Mouse (Mus musculus) layer of hippocampus, adult 2 months (tissue): ENCODE data around the gene Adar. TPM values are rescaled to one million over a fixed set of nuclear protein-coding genes. Genes with fewer than 3 reads are reported as not detected.
"Not testable (repeated sequence)": the region's sequence is repeated elsewhere in the genome, so short reads cannot be mapped to it uniquely, and the experiment has no call there.

Source experiments
- DNase-seq, 2 experiments: peaks; one replicate each; pipeline ENCODE4 v3.0.0; 2022; ENCODE audit warnings: low spot score in 2 of 2
- H3K27ac ChIP-seq: fragments of 200-600 bp; 2 replicates; pipeline ENCODE4 v1.8.1; 2022
- H3K4me3 ChIP-seq: fragments of 200-600 bp; 2 replicates; pipeline ENCODE4 v1.8.1; 2022; ENCODE audit warnings: mild to moderate bottlenecking
- CTCF ChIP-seq: fragments of 200-600 bp; conservative IDR thresholded peaks from 2 replicates; pipeline ENCODE4 v1.8.1; 2022; ENCODE audit warnings: antibody characterized with exemption, mild to moderate bottlenecking, moderate library complexity
- total RNA-seq, 2 experiments: library from RNA; stranded (reverse); gene quantifications; 2 replicates each; pipeline ENCODE4 v1.2.3; 2021

Adar gene
- total RNA-seq, 2 experiments from 2014 or later: 122 to 133 TPM

DNA sequence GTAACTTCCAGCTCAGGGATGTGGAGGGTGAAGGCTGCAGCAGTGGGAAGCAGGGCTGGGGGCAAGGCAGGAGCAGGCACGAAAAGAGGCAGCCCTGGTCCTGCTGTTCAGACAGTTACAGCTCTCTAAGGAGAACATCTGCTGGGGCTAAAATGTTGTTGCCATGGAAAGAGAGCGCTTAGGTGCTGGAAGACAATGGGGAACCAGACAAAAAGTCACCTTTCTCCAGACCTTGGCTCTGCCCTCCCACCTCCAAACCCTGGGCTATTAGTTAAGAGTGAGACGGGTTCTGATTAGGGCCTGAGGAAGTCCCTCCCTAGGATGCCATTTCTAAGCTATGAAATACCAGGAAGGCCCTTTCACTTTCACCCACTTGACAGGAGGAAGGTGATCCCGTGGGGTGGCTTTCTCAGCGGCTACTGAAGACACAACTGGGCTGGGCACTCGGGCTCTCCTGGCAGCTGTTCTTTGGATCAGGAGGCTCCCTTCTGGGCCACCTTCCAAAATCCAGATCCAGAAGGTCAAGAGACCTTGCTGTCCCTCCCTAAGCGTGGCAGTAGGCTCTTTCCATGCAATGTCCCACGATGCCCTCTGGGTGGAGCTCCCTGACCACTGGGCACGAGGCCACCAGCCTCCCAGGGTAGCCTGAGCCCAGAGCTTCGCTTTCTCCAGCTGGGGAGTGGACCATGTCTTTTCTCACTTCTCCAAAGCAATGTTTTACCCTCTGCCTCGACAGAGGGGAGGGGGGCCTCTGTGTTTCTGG lies 70.3 kb downstream of the Adar start:
- H3K27ac ChIP-seq: peak overlapping the region; percentile 53; the same call in 1 of the 2 replicates
- TF ChIP-seq CTCF: peak; percentile 87
- no peak overlapping the region for H3K4me3 ChIP-seq
- DNase-seq: peak in 1 of 2 experiments; percentile 72

GRCm38 (mm10) chr3:89786275-89786674 lies 71.5 kb downstream of the Adar start:
- DNase-seq: no peak
- Histone ChIP-seq H3K4me3 (no peak overlapping the region), H3K27ac (no peak overlapping the region)
- TF ChIP-seq CTCF: no peak

DNA sequence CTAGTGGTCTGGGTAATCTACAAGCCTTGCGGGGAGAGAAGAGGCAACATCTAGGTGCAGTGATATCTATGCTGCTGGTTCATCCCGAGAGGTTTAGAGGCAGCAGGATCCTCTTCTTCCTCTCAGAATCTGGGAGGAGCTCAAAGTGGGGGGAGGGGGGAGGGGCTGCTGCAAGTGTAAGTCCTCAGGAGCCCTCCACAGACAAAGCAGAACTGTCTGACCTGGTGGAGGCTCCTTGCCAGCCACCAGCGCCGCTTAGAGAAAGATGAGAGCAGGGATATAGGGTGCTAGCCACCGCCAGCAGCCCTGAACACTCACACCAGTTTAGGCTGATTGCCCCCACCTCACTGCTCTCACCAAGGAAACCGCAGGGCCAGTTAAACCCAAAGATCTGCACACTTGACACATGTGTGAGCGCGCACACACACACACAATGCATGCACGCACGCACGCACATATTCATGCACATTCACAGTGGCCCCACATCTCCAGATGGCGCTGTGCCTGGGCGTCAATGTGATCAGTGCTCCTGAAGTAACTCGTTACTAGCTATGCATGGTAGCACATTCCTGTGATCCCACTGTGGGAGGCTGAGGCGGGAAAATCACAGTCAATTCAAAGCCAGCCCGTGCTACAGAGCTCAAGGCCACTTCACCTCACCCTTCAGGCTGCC lies 74.0 kb downstream of the Adar start:
- DNase-seq: no peak
- TF ChIP-seq CTCF: peak; percentile 24
- no peak overlapping the region for H3K4me3 ChIP-seq
- no peak overlapping the region for H3K27ac ChIP-seq

DNA sequence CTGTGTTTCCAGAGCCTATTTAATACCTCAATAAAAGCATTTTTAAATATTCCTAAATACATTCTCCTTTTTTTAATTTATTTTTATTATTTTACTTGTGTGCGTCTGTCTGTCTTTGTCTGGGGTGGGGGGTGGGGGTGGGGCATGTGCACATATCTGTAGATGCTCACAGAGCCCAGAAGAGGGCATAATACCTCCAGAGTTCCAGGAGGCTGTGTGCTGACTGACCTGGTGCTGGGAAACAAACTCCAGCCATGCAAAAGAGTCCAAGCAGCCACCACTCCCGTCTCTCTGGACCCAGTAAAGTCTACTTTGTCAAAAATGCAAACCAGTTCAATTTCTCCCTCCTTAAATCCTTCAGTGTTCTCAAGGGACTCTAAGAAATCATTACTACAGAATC lies 79.8 kb downstream of the Adar start:
- no peak overlapping the region for H3K4me3 ChIP-seq
- no peak for TF ChIP-seq CTCF
- DNase-seq: no peak
- no peak overlapping the region for H3K27ac ChIP-seq

- no peak overlapping the region for H3K4me3 ChIP-seq
- peak; percentile 51 for TF ChIP-seq CTCF
- no peak for DNase-seq
- H3K27ac ChIP-seq: no peak overlapping the region
These were observed 80.9 kb downstream of the Adar start for GRCm38 (mm10) chr3:89795746-89796145.

DNA sequence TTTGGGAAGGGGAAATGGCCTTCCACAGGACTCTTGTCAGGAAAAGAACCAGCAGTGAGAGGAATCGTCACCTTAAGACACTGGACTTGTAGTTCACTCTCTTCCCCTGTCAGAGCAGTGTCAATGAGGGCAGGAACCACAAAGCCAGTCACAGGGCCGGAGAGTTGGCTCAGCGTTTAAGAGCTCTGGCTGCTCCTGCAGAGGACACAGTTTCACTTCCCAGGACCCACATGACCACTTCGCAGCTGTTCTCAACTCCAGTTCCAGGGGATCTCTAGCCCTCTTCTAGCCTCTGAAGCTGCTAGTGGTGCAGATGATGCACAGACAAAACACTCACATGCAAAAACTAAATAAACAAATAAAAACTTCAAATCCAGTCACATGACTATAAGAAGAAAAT lies 81.5 kb downstream of the Adar start:
- no peak for TF ChIP-seq CTCF
- no peak for DNase-seq
- Histone ChIP-seq H3K27ac (no peak overlapping the region), H3K4me3 (no peak overlapping the region)

DNA sequence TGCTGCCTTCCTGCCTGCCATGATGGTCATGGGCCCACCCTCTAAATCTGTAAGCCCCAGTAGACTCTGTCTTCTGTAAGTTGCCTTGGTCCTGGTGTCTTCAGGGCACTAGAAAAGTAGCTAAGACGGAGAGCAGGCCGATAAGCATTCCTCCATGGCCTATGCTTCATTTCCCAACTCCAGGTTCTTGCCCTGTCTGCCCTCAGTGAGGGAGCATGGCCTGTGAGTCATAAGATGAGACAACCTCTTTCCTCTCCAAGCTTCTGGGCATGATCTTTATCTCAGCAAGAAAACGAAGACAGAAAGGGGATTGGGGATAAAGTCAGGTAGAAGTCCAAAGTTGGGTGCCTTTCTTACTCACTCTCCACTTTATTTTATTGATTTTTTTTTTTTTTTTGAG lies 83.7 kb downstream of the Adar start:
- DNase-seq: no peak
- Histone ChIP-seq H3K4me3 (no peak overlapping the region), H3K27ac (no peak overlapping the region)
- no peak for TF ChIP-seq CTCF

- no peak overlapping the region for H3K4me3 ChIP-seq
- no peak overlapping the region for H3K27ac ChIP-seq
- no peak for TF ChIP-seq CTCF
- DNase-seq: no peak
These were observed 84.7 kb downstream of the Adar start for GRCm38 (mm10) chr3:89799476-89799875.

DNA sequence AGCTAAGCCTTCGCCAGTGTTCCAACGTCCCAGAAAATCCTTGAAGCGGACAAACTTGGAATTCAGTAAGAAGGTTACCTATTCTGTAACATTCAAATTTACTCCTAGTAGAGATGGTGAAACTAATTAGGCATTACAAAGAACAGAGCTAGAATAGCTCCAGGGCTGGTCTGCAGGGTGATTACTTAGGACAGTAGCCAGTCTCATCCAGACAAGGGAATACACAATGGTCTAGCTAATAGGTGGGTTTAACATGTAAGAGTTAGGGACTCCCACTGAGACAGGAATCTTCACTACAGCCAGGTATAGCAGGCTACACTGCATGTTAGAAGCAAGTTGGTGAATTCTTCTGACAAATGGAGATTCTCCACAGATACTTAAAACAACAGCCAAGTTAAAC lies 85.3 kb downstream of the Adar start:
- H3K4me3 ChIP-seq, DNase-seq, H3K27ac ChIP-seq: not testable (repeated sequence)

- no peak for DNase-seq
- no peak overlapping the region for H3K27ac ChIP-seq
- TF ChIP-seq CTCF: no peak
- H3K4me3 ChIP-seq: no peak overlapping the region
These were observed 86.1 kb downstream of the Adar start for GRCm38 (mm10) chr3:89800774-89801506.

DNA sequence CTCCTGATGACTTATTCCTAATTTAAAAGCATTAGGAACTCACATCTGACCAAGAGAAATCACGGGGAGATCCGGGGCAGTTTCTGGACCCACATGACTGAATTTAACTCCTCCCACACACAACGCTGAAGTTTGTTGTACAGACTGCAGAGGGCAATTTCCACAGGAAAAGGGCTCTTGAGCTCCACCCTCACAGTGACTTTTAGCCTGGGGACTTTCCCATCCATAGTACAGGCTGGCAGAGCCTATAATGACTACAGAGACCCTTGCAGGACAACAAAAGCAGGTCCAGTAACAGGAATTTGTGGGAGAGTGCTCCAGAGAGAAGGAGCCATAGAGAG lies 86.7 kb downstream of the Adar start:
- no peak for DNase-seq
- Histone ChIP-seq H3K4me3 (no peak overlapping the region), H3K27ac (no peak overlapping the region)
- TF ChIP-seq CTCF: no peak

DNA sequence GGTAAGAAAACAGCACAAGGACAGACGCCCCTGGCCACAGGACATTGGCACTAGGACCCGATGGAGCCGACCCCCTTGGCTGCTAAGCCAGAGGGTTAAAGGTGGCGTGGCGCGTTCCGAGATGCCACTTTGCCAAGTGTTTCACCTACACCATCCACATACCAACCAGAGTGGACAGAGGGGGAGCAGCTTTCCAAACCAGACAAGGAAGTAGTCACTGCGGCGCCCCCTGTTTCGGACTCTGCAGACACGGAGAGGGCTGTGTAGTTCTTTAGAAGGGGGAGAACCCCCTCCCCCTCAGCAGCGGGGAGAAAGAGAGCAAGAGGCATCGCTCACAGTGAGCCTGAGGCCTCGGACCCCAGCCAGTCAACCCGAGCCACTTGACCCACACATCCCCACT lies 88.1 kb downstream of the Adar start:
- DNase-seq: no peak
- no peak for TF ChIP-seq CTCF
- Histone ChIP-seq H3K27ac (no peak overlapping the region), H3K4me3 (peak overlapping the region; percentile 34)

Other genes with a start within 250 kb of the Adar start
- 10 to 100 TPM; 25.6 to 29.1 TPM for gene Kcnn3, start 194.9 kb upstream of the Adar start, total RNA-seq
- gene Chrnb2, start 49.6 kb downstream of the Adar start, total RNA-seq: 10 to 100 TPM; 29.6 to 30.9 TPM
- gene Ube2q1, start 58.6 kb downstream of the Adar start, total RNA-seq: 10 to 100 TPM; 95.0 to 98.4 TPM
- 1 to 10 TPM; 2.8 to 3.1 TPM for gene She, start 116.3 kb downstream of the Adar start, total RNA-seq
- 1 to 10 TPM; 5.9 to 6.1 TPM for gene Il6ra, start 198.2 kb downstream of the Adar start, total RNA-seq
- 10 to 100 TPM; 79.1 to 94.6 TPM for gene Atp8b2, start 248.5 kb downstream of the Adar start, total RNA-seq